Mouse (Mus musculus): ENCODE data around the gene Slitrk3. TPM values are rescaled to one million over a fixed set of nuclear protein-coding genes. Genes with fewer than 3 reads are reported as not detected.
"Not testable (repeated sequence)": the region's sequence is repeated elsewhere in the genome, so short reads cannot be mapped to it uniquely, and the experiment has no call there.

The Slitrk3 gene
- total RNA-seq (2014; rRNA removed; ENCODE audit: low replicate concordance), result 0.66 TPM in 1 of 2 replicates, not detected in the other
- 0.03 TPM in 2 replicates for polyA plus RNA-seq (2015; fragmentation: Nextera tagmentation; extraction: Ambion mirVana)

DNA sequence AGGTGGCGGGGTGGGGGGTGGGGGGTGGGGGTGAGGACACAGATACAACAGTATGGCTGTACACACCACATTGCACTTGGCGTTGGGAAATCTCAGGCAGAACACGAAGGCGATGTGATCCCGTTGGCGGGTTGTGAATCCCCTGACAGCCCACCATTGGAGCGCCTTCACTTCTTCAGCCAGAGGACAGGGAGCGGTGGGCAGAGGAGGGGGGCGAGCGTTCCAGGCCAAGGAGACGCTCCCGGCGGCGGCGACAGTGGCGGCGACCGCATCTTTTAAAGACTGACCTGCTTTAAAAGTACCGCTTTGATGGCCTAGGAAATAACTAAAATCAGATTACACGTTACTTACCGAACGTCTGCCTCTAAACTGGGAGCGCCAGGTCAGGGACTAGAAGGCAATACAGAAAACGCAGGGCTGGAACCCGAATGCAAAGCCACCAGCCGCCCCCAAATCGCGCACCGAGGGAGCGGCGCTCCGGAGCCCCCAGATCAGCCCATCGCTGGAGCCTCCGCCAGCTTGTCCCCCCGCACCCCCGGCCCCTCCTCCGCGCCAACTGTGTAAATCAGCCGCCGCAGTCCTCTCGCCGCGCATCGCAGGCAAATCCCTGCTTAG, at the start of gene Slitrk3:
Gene Slitrk3, minus strand, starts transcription at position 607 of the 615 bp plus-strand sequence.
- DNase-seq (ENCODE audit: low spot score) (no peak), ATAC-seq (ENCODE audit: insufficient read depth, low read depth) (no peak)
- TF ChIP-seq EP300 (IDR thresholded peaks at IDR 0.05; ENCODE audit: low read depth) (no peak), CTCF (IDR thresholded peaks at IDR 0.05; ENCODE audit: low read depth) (no peak)
- Histone ChIP-seq H3K4me3 (ENCODE audit: low read depth, low read length) (peak within 1 kb of the TSS; percentile 55), H3K27me3 (ENCODE audit: control insufficient read depth, insufficient read depth, low read length) (peaks cover 59% of the 10 kb centered on the region), H3K4me2 (ENCODE audit: low read depth, low read length) (peak within 1 kb of the TSS; percentile 91), H3K27ac (ENCODE audit: low read depth) (no peak within 1 kb of the TSS), H3K9me3 (replicated peaks; ENCODE audit: control insufficient read depth, low read length) (no peaks in the 10 kb centered on the region), H3K4me1 (ENCODE audit: control insufficient read depth, insufficient read depth) (peaks cover 11% of the 10 kb centered on the region; the same call in 1 of the 2 replicates), H3K36me3 (replicated peaks; ENCODE audit: control insufficient read depth, insufficient read depth, low read length) (no peaks in the 10 kb centered on the region), H3K9ac (replicated peaks; ENCODE audit: low read depth, low read length) (no peak within 1 kb of the TSS)
- 1% methylated on average over 44 of the region's 44 CpGs for WGBS

DNA sequence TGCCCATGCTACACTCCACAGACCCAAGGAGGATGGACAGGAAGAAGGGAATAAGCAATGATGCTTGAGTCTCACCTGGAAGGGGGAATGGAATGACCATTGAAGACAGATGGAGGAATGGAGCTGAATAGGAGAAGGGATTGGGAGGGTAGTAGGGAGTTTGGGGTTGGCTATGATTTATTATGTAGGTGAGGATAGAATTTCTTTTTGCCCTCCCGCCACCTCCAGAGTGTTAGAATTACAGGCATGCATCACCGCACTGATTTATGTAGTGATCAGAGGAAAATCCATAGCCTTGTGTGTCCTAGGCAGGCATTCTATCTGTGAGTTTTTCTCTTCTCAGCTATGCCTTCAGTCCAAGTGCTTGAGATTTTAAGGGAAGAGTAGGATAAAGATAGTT, 36.8 kb upstream of the Slitrk3 start:
- H3K4me3 ChIP-seq (ENCODE audit: low read depth, low read length), result not testable (repeated sequence)
- 87% methylated on average over 2 of the region's 2 CpGs for WGBS

DNA sequence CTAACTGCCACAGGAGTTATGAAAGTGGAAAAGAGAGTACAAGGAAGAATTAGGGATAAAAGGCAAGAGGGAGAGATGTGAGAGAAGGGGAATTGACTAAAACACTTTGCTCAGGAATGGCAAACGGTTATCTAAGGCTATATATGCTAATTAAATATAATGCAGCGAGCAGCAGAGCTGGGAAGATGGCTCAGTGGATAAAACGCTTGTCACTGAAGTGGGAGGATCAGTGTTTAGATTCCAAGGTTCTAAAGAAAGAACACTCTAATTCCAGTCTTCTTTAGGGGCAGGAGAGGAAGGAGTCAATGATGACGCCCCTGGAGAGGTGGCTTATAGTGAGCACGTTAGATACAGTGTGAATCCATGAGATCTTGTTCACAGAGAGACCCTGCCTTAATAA, 27.0 kb upstream of the Slitrk3 start:
- Histone ChIP-seq H3K4me1 (ENCODE audit: control insufficient read depth, insufficient read depth) (no peaks in the 10 kb centered on the region), H3K27me3 (ENCODE audit: control insufficient read depth, insufficient read depth, low read length) (no peaks in the 10 kb centered on the region), H3K4me2 (ENCODE audit: low read depth, low read length) (no peak overlapping the region), H3K9ac (replicated peaks; ENCODE audit: low read depth, low read length) (no peak overlapping the region), H3K9me3 (replicated peaks; ENCODE audit: control insufficient read depth, low read length) (no peaks in the 10 kb centered on the region), H3K27ac (ENCODE audit: low read depth) (no peak overlapping the region), H3K4me3 (ENCODE audit: low read depth, low read length) (no peak overlapping the region), H3K36me3 (replicated peaks; ENCODE audit: control insufficient read depth, insufficient read depth, low read length) (no peaks in the 10 kb centered on the region)
- WGBS, result 50% methylated on average over 5 of the region's 5 CpGs
- DNase-seq (ENCODE audit: low spot score), result no peak
- no peak for ATAC-seq (ENCODE audit: insufficient read depth, low read depth)
- TF ChIP-seq EP300 (IDR thresholded peaks at IDR 0.05; ENCODE audit: low read depth) (no peak), CTCF (IDR thresholded peaks at IDR 0.05; ENCODE audit: low read depth) (no peak)

More for the DNA sequence above, 36.8 kb upstream of the Slitrk3 start:
- not testable (repeated sequence) for H3K27ac ChIP-seq (ENCODE audit: low read depth); H3K9me3 ChIP-seq (replicated peaks; ENCODE audit: control insufficient read depth, low read length); ATAC-seq (ENCODE audit: insufficient read depth, low read depth); H3K36me3 ChIP-seq (replicated peaks; ENCODE audit: control insufficient read depth, insufficient read depth, low read length); H3K4me1 ChIP-seq (ENCODE audit: control insufficient read depth, insufficient read depth); H3K27me3 ChIP-seq (ENCODE audit: control insufficient read depth, insufficient read depth, low read length); H3K9ac ChIP-seq (replicated peaks; ENCODE audit: low read depth, low read length); H3K4me2 ChIP-seq (ENCODE audit: low read depth, low read length); DNase-seq (ENCODE audit: low spot score)

DNA sequence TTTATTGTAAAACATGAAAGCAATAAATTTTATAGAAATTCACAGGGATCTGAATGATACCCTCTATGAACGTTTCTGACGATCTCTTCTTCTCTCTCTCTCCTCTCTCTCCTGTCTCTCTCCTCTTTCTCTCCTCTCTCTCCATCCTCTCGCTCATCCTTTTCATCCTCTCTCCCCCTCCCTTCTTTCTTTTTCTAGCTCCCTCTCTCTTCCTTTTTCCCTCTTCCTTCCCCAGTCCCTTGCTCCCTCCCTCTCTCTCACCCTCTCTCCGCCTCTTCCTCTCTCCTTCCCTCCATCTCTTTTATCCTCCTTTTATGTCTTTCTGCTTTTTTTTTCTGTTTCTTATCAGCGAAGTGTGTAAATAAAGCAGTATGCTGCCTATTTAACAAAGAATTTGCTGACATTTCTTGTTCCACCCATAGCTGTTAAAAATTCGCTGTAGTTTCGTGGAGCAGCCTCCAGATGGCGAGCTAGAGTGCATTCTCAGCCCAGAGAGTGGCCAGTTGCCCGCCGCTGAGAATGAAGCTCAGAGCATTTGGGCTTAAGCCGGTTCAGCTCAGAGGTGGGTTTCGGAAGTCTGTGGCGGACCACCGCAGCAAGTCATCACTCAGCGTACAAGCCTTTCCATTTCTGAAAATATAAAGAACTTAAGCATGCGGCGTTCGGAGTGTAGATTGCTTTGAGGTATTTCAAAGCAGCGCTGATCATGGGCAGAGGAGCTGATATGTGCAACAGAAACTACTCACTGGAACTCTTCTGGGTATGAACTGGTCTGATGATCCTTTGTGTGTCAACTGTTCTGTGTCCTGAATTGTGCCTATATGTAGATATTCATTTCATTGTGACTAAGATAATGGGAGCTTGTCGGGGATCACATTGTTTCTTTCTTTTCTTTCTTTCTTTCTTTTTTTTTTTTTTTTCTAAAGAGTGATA, 8.5 kb upstream of the Slitrk3 start:
- Histone ChIP-seq H3K36me3 (replicated peaks; ENCODE audit: control insufficient read depth, insufficient read depth, low read length) (no peaks in the 10 kb centered on the region), H3K27me3 (ENCODE audit: control insufficient read depth, insufficient read depth, low read length) (peaks cover 35% of the 10 kb centered on the region), H3K9me3 (replicated peaks; ENCODE audit: control insufficient read depth, low read length) (no peaks in the 10 kb centered on the region), H3K4me1 (ENCODE audit: control insufficient read depth, insufficient read depth) (no peaks in the 10 kb centered on the region), H3K4me3 (ENCODE audit: low read depth, low read length) (peak overlapping the region; percentile 38), H3K9ac (replicated peaks; ENCODE audit: low read depth, low read length) (no peak overlapping the region), H3K27ac (ENCODE audit: low read depth) (no peak overlapping the region), H3K4me2 (ENCODE audit: low read depth, low read length) (peak overlapping the region; percentile 67)
- no peak; the same call in 1 of the 2 replicates for ATAC-seq (ENCODE audit: insufficient read depth, low read depth)
- peak; percentile 39 for DNase-seq (ENCODE audit: low spot score)
- 12% methylated on average over 20 of the region's 20 CpGs for WGBS
- peak; percentile 76 for TF ChIP-seq CTCF (IDR thresholded peaks at IDR 0.05; ENCODE audit: low read depth)
- TF ChIP-seq EP300 (IDR thresholded peaks at IDR 0.05; ENCODE audit: low read depth), result no peak

DNA sequence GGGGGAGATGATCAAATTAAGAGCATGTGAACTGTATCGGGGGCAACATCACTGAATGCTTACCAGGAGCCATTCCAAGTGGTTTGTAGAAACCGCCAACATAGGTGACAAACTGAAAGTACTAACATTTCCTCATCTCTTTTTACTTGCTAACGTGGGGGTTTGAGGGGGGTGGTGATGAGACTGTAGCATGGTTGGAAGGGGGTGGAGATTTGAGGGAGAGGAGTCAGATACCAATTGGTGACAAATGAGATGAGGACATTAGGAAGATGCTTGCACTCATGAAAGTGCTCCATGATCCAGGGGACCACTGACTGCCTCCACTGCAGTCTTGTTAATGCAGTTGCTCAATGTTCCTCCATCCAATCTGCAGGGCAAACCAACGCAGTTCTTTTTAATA, 587 bp upstream of the Slitrk3 start:
- TF ChIP-seq CTCF (IDR thresholded peaks at IDR 0.05; ENCODE audit: low read depth), result no peak
- no peak for TF ChIP-seq EP300 (IDR thresholded peaks at IDR 0.05; ENCODE audit: low read depth)
- Histone ChIP-seq H3K27ac (ENCODE audit: low read depth) (no peak overlapping the region), H3K9ac (replicated peaks; ENCODE audit: low read depth, low read length) (no peak overlapping the region), H3K36me3 (replicated peaks; ENCODE audit: control insufficient read depth, insufficient read depth, low read length) (no peaks in the 10 kb centered on the region), H3K27me3 (ENCODE audit: control insufficient read depth, insufficient read depth, low read length) (peaks cover 62% of the 10 kb centered on the region), H3K9me3 (replicated peaks; ENCODE audit: control insufficient read depth, low read length) (no peaks in the 10 kb centered on the region), H3K4me3 (ENCODE audit: low read depth, low read length) (peak overlapping the region; percentile 13; the same call in 1 of the 2 replicates), H3K4me1 (ENCODE audit: control insufficient read depth, insufficient read depth) (peaks cover 11% of the 10 kb centered on the region; the same call in 1 of the 2 replicates), H3K4me2 (ENCODE audit: low read depth, low read length) (peak overlapping the region; percentile 91)
- DNase-seq (ENCODE audit: low spot score) (no peak), ATAC-seq (ENCODE audit: insufficient read depth, low read depth) (no peak)
- WGBS, result 20% methylated on average over 4 of the region's 4 CpGs
